Mouse (Mus musculus) MEL (cell line): ENCODE results near the gene H2-Eb2. TPM values are rescaled to one million over a fixed set of nuclear protein-coding genes. Genes with fewer than 3 reads are reported as not detected.
A peak's percentile ranks its signal among the peaks of the same experiment; 100 is the strongest.

Experiments
- DNase-seq: peaks from one replicate; pipeline ENCODE4 v3.0.0; 2011; ENCODE audit warnings: low read depth, low spot score
- H3K27ac ChIP-seq: 2 replicates; pipeline ENCODE4 v1.5.1; 2012; ENCODE audit warnings: low read depth, mild to moderate bottlenecking, control low read depth, low read length, moderate library complexity; ENCODE audit not compliant: control insufficient read depth
- H3K27me3 ChIP-seq, 2 experiments: fragments of 150-350 bp in 1 of 2; sonication (generic) in 1 of 2; 2 replicates each; pipeline ENCODE4 v1.6.1; 2012; ENCODE audit warnings: low read length in 2 of 2, mild to moderate bottlenecking in 2 of 2, improper control_type of control experiment in 1 of 2, moderate library complexity in 1 of 2; ENCODE audit not compliant: insufficient read depth in 2 of 2, control insufficient read depth in 1 of 2
- H3K36me3 ChIP-seq, 2 experiments: 2 replicates each; pipeline ENCODE4 v1.6.1; 2012 to 2014; ENCODE audit warnings: low read length in 2 of 2, improper control_type of control experiment in 1 of 2, inconsistent platforms in 1 of 2, mild to moderate bottlenecking in 1 of 2; ENCODE audit not compliant: insufficient read depth in 2 of 2, control insufficient read depth in 1 of 2
- H3K4me1 ChIP-seq, 2 experiments: fragments of 150-350 bp in 1 of 2; sonication (generic) in 1 of 2; 2 replicates each; pipeline ENCODE4 v1.6.1; 2012; ENCODE audit warnings: low read length in 2 of 2, improper control_type of control experiment in 1 of 2, mild to moderate bottlenecking in 1 of 2; ENCODE audit not compliant: insufficient read depth in 2 of 2, control insufficient read depth in 1 of 2
- H3K4me3 ChIP-seq, 2 experiments: fragments of 150-350 bp in 1 of 2; sonication (generic) in 1 of 2; 2 replicates each; pipeline ENCODE4 v1.5.1; 2012; ENCODE audit warnings: low read depth in 2 of 2, low read length in 2 of 2, mild to moderate bottlenecking in 2 of 2, moderate library complexity in 2 of 2, control low read depth in 1 of 2, improper control_type of control experiment in 1 of 2; ENCODE audit not compliant: control insufficient read depth in 1 of 2, insufficient read depth in 1 of 2
- H3K79me2 ChIP-seq: 2 replicates; pipeline ENCODE4 v1.6.1; 2012; ENCODE audit warnings: mild to moderate bottlenecking, low read length, moderate library complexity; ENCODE audit not compliant: control insufficient read depth, poor library complexity, insufficient read depth
- H3K9ac ChIP-seq: 2 replicates; pipeline ENCODE4 v1.6.1; 2012; ENCODE audit warnings: low read depth, mild to moderate bottlenecking, control low read depth, low read length, moderate library complexity; ENCODE audit not compliant: control insufficient read depth, poor library complexity, severe bottlenecking
- H3K9me3 ChIP-seq: fragments of 150-350 bp; sonication (generic); replicated peaks from 2 replicates; pipeline ENCODE4 v1.6.1; 2012; ENCODE audit warnings: mild to moderate bottlenecking, low read length, improper control_type of control experiment, moderate library complexity; ENCODE audit not compliant: insufficient read depth
- CHD1 ChIP-seq: IDR thresholded peaks from 2 replicates; pipeline ENCODE4 v1.6.1; 2012; ENCODE audit warnings: low read depth, mild to moderate bottlenecking, inconsistent platforms, low read length, improper control_type of control experiment
- CHD2 ChIP-seq: IDR thresholded peaks from 2 replicates; pipeline ENCODE4 v1.6.1; 2011; ENCODE audit warnings: low read length, improper control_type of control experiment
- CTCF ChIP-seq, 3 experiments: IDR thresholded peaks in 2 of 3; conservative IDR thresholded peaks in 1 of 3; 2 replicates each; pipeline ENCODE4 v1.5.1; 2011 to 2012; ENCODE audit warnings: low read length in 3 of 3, low read depth in 2 of 3, mild to moderate bottlenecking in 2 of 3, improper control_type of control experiment in 1 of 3, inconsistent platforms in 1 of 3, mixed read lengths in 1 of 3, moderate library complexity in 1 of 3; ENCODE audit not compliant: control insufficient read depth in 1 of 3, insufficient read depth in 1 of 3, poor library complexity in 1 of 3, severe bottlenecking in 1 of 3
- E2F4 ChIP-seq: IDR thresholded peaks from 2 replicates; pipeline ENCODE4 v1.6.1; 2011; ENCODE audit warnings: low read depth, low read length, improper control_type of control experiment, borderline replicate concordance
- ELF1 ChIP-seq: IDR thresholded peaks from 2 replicates; pipeline ENCODE4 v1.6.1; 2014; ENCODE audit warnings: low read depth, mild to moderate bottlenecking, inconsistent platforms, low read length, improper control_type of control experiment, moderate library complexity
- GABPA ChIP-seq: IDR thresholded peaks from 2 replicates; pipeline ENCODE4 v1.6.1; 2012; ENCODE audit warnings: low read depth, mild to moderate bottlenecking, inconsistent platforms, low read length, improper control_type of control experiment, moderate library complexity
- GATA1 ChIP-seq: IDR thresholded peaks from 2 replicates; pipeline ENCODE4 v1.6.1; 2011; ENCODE audit warnings: low read depth, low read length, improper control_type of control experiment
- JUND ChIP-seq: IDR thresholded peaks from 2 replicates; pipeline ENCODE4 v1.6.1; 2011; ENCODE audit warnings: low read depth, mild to moderate bottlenecking, improper control_type of control experiment, low read length
- MAFK ChIP-seq: IDR thresholded peaks from 2 replicates; pipeline ENCODE4 v1.6.1; 2011; ENCODE audit warnings: low read depth, mild to moderate bottlenecking, low read length, improper control_type of control experiment, borderline replicate concordance
- MAZ ChIP-seq: IDR thresholded peaks from 2 replicates; pipeline ENCODE4 v1.6.1; 2012; ENCODE audit warnings: low read depth, mild to moderate bottlenecking, inconsistent platforms, low read length, improper control_type of control experiment
- MXI1 ChIP-seq: IDR thresholded peaks from 2 replicates; pipeline ENCODE4 v1.6.1; 2011; ENCODE audit warnings: mild to moderate bottlenecking, low read depth, low read length, improper control_type of control experiment
- MYC ChIP-seq: IDR thresholded peaks from 2 replicates; pipeline ENCODE4 v1.6.1; 2011; ENCODE audit warnings: low read depth, mild to moderate bottlenecking, low read length, improper control_type of control experiment, moderate library complexity
- NELFE ChIP-seq: IDR thresholded peaks from 2 replicates; pipeline ENCODE4 v1.6.1; 2011; ENCODE audit warnings: low read depth, low read length, improper control_type of control experiment
- NRF1 ChIP-seq: IDR thresholded peaks from 2 replicates; pipeline ENCODE4 v1.6.1; 2014; ENCODE audit warnings: low read depth, mild to moderate bottlenecking, inconsistent platforms, low read length, improper control_type of control experiment, moderate library complexity; ENCODE audit not compliant: poor library complexity, insufficient read depth, severe bottlenecking
- RAD21 ChIP-seq: IDR thresholded peaks from 2 replicates; pipeline ENCODE4 v1.6.1; 2011; ENCODE audit warnings: mild to moderate bottlenecking, low read depth, low read length, improper control_type of control experiment
- TBP ChIP-seq: IDR thresholded peaks from 2 replicates; pipeline ENCODE4 v1.8.0; 2011; ENCODE audit warnings: low read depth, low read length, improper control_type of control experiment
- TCF12 ChIP-seq: IDR thresholded peaks from 2 replicates; pipeline ENCODE4 v1.6.1; 2014; ENCODE audit warnings: low read depth, mild to moderate bottlenecking, inconsistent platforms, low read length, improper control_type of control experiment, moderate library complexity
- ZNF384 ChIP-seq: IDR thresholded peaks from 2 replicates; pipeline ENCODE4 v1.6.1; 2012; ENCODE audit warnings: low read depth, mild to moderate bottlenecking, inconsistent platforms, low read length, improper control_type of control experiment
- polyA plus RNA-seq, 2 experiments: library from polyadenylated mRNA; stranded (reverse) in 1 of 2; unstranded in 1 of 2; fragments of >175 nt in 1 of 2; fragments of >200 nt in 1 of 2; gene quantifications; 2 replicates each; pipeline versions ENCODE4 v1.2.1 to v1.2.4; 2012; ENCODE audit warnings: low replicate concordance in 2 of 2, low read depth in 1 of 2; ENCODE audit not compliant: insufficient read length in 2 of 2, insufficient read depth in 1 of 2, missing spikeins in 1 of 2
- total RNA-seq: library from RNA; depleted of rRNA; stranded (reverse); fragments of 300-350 nt; gene quantifications from 2 replicates; pipeline ENCODE4 v1.2.3, GENCODE M21; 2012

Gene H2-Eb2
- total and polyA plus RNA-seq, 3 experiments = not detected

- Histone ChIP-seq H3K9me3 (no peaks in the 10 kb centered on the region), H3K27ac (no peak overlapping the region), H3K27me3 (peaks cover 3 to 5% of the 10 kb centered on the region in 2 experiments), H3K4me1 (peaks cover 0 to 6% of the 10 kb centered on the region in 2 experiments; a peak in 2 of 4 replicates), H3K9ac (no peak overlapping the region), H3K4me3 (no peak overlapping the region), H3K79me2 (no peaks in the 10 kb centered on the region), H3K36me3 (no peaks in the 10 kb centered on the region; a peak in 1 of 4 replicates)
- TF ChIP-seq RAD21 (no peak), MAFK (no peak), ELF1 (no peak), GABPA (no peak), MAZ (no peak), CHD1 (no peak), TCF12 (no peak), E2F4 (no peak), NRF1 (no peak), TBP (no peak), JUND (no peak), MXI1 (no peak), MYC (no peak), CTCF (IDR thresholded peaks at IDR 0.05 in 2 of 3, conservative IDR thresholded peaks at IDR 0.05 in 1 of 3; ENCODE audit: control insufficient read depth in 1 of 3, insufficient read depth in 1 of 3, low read depth in 2 of 3, low read length in 3 of 3, poor library complexity in 1 of 3, severe bottlenecking in 1 of 3) (no peak)
- no peak for DNase-seq
Observed at GRCm38 (mm10) chr17:34295307-34295706, 30.2 kb upstream of the H2-Eb2 start.

GRCm38 (mm10) chr17:34295891-34296794 is 29.3 kb upstream of the H2-Eb2 start:
- H3K36me3 ChIP-seq = no peaks in the 10 kb centered on the region; a peak in 1 of 4 replicates
- H3K4me3 ChIP-seq = no peak overlapping the region
- TF ChIP-seq CHD2 = peak; percentile 91
- TF ChIP-seq GABPA = no peak
- peak; percentile 90 for TF ChIP-seq ZNF384
- no peak for TF ChIP-seq NELFE
- no peak for TF ChIP-seq GATA1
- H3K79me2 ChIP-seq = no peaks in the 10 kb centered on the region
- peaks cover 3 to 5% of the 10 kb centered on the region in 2 experiments for H3K27me3 ChIP-seq
- H3K27ac ChIP-seq = no peak overlapping the region
- H3K4me1 ChIP-seq = peaks cover 0 to 6% of the 10 kb centered on the region in 2 experiments; a peak in 2 of 4 replicates
- peak; percentile 57 for DNase-seq
- H3K9ac ChIP-seq = no peak overlapping the region
- no peaks in the 10 kb centered on the region for H3K9me3 ChIP-seq
